Mouse (Mus musculus) neural tube, embryonic 11.5 days (tissue): ENCODE measurements at regions not wholly inside any gene's neighbourhood (a gene's known extent, or its start where the extent isn't known, plus 50 kb on each side); places are given as distances from the start of the nearest gene placed in this dataset.

Source experiments
- ATAC-seq: fragments of 200-750 bp; cut with Nextera tagmentation; 2 replicates; pipeline ENCODE4 v1.8.0; 2017; ENCODE audit warnings: moderate number of reproducible peaks, mild to moderate bottlenecking, moderate TSS enrichment, moderate library complexity; ENCODE audit not compliant: insufficient read depth, low FRiP score, low TSS enrichment
- DNase-seq: peaks from one replicate; pipeline ENCODE4 v3.0.0-alpha.2; 2015; ENCODE audit warnings: low spot score
- H3K27ac ChIP-seq: fragments of 300-500 bp; sonication (generic); 2 replicates; pipeline ENCODE4 v1.5.1; 2014; ENCODE audit warnings: low read depth, mild to moderate bottlenecking, low read length
- H3K27me3 ChIP-seq: fragments of 300-500 bp; sonication (generic); 2 replicates; pipeline ENCODE4 v1.6.1; 2014; ENCODE audit warnings: mild to moderate bottlenecking, low read length, mixed read lengths; ENCODE audit not compliant: control insufficient read depth, insufficient read depth
- H3K36me3 ChIP-seq: fragments of 300-500 bp; sonication (generic); 2 replicates; pipeline ENCODE4 v1.6.1; 2014; ENCODE audit warnings: mild to moderate bottlenecking, low read length, moderate library complexity, mixed read lengths; ENCODE audit not compliant: control insufficient read depth, insufficient read depth
- H3K4me1 ChIP-seq: fragments of 300-500 bp; sonication (generic); 2 replicates; pipeline ENCODE4 v1.6.1; 2014; ENCODE audit warnings: low read length, mixed read lengths; ENCODE audit not compliant: control insufficient read depth, insufficient read depth
- H3K4me2 ChIP-seq: fragments of 300-500 bp; sonication (generic); 2 replicates; pipeline ENCODE4 v1.6.1; 2014; ENCODE audit warnings: low read depth, mild to moderate bottlenecking, moderate library complexity
- H3K4me3 ChIP-seq: fragments of 300-500 bp; sonication (generic); 2 replicates; pipeline ENCODE4 v1.5.1; 2014; ENCODE audit warnings: low read depth, low read length
- H3K9ac ChIP-seq: fragments of 300-500 bp; sonication (generic); 2 replicates; pipeline ENCODE4 v1.6.1; 2014; ENCODE audit warnings: mild to moderate bottlenecking, low read length
- H3K9me3 ChIP-seq: fragments of 300-500 bp; sonication (generic); 2 replicates; pipeline ENCODE4 v1.6.1; 2016; ENCODE audit warnings: low read length; ENCODE audit not compliant: control insufficient read depth
- WGBS: fragments of 180-500 bp; shearing (Covaris S2); extraction: QIAGEN DNeasy Blood & Tissue Kit; methylation state at CpG from one replicate; pipeline ENCODE4 v1.1.7; 2014; 5-methylcytosine and 5-hydroxymethylcytosine counted together

DNA sequence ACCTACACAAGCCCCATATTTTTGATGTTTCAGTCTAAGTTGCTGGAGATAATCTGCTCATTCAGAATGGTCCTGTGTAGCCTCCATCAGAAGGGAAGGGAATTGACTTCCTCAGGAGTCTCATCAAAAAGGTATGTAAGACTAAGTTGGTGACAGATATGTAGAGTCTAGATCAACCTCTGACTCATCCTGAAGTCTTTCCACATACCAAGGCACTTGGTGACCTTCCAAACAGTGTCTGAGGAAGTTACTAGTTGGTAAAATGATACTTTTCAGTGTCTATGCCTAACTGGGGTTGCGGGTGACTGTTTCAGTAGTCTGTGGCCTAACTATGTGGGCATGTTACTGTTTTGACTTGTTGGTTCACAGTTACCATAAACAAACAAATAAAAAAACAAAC, 133.0 kb upstream of the Plcb4 start:
- ATAC-seq (no peak), DNase-seq (no peak)
- Histone ChIP-seq H3K4me1 (no peaks in the 10 kb centered on the region), H3K4me2 (no peak overlapping the region), H3K9me3 (no peaks in the 10 kb centered on the region), H3K36me3 (no peaks in the 10 kb centered on the region), H3K4me3 (no peak overlapping the region), H3K27ac (no peak overlapping the region), H3K27me3 (no peaks in the 10 kb centered on the region), H3K9ac (no peak overlapping the region)
- 94% methylated on average over 1 of the region's 1 CpGs for WGBS

DNA sequence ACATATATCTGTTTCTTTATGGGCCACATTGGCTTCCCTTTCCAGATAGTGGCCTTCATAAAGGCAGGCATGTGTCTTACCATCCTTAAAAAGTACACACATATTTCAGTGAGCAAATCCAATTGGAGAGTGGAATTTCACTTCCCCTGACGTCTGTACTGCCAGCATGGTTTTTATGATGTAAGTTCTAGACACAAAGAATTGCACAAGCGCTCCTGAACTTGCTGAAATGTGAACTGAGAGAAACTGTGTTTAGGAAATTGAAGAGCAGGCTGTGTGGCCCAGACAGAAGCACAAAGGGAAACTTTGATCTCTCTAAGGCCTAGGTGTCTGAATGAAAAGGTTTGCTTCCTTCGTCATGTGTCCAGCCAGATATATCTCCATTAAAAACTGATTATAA, 129.2 kb upstream of the Plcb4 start:
- DNase-seq (no peak), ATAC-seq (no peak)
- Histone ChIP-seq H3K4me2 (no peak overlapping the region), H3K9ac (no peak overlapping the region), H3K4me3 (no peak overlapping the region), H3K36me3 (no peaks in the 10 kb centered on the region), H3K27me3 (no peaks in the 10 kb centered on the region), H3K27ac (no peak overlapping the region), H3K4me1 (no peaks in the 10 kb centered on the region), H3K9me3 (no peaks in the 10 kb centered on the region)
- WGBS: 85% methylated on average over 3 of the region's 3 CpGs

GRCm38 (mm10) chr2:135536303-135536871, 122.4 kb upstream of the Plcb4 start:
- 73% methylated on average over 11 of the region's 11 CpGs for WGBS
- no peaks in the 10 kb centered on the region for H3K36me3 ChIP-seq
- no peaks in the 10 kb centered on the region for H3K27me3 ChIP-seq
- no peaks in the 10 kb centered on the region for H3K4me1 ChIP-seq
- no peak overlapping the region for H3K4me2 ChIP-seq
- no peak overlapping the region for H3K9ac ChIP-seq
- DNase-seq (no peak), ATAC-seq (no peak)
- H3K9me3 ChIP-seq: no peaks in the 10 kb centered on the region
- no peak overlapping the region for H3K27ac ChIP-seq
- no peak overlapping the region for H3K4me3 ChIP-seq

DNA sequence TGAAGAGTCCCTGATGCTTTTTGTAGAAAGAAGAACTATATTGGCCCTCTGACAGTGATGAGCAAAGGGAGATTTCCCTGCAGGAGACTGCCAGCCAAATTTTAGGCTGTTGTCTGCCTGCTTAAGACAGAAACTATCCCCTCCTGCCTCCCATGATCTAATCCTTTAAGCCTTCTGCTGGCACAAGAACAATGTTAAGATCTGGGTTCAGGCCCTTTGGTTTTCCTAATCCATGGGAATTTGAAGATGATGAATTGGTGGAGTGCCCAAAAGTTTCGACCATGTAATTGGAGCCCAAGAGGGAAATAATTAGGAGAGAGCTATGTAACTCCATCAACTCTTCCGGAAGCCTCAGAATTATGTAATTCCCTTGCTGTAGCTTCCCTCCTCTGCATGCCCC, 120.8 kb upstream of the Plcb4 start:
- Histone ChIP-seq H3K4me3 (no peak overlapping the region), H3K9me3 (no peaks in the 10 kb centered on the region), H3K27me3 (no peaks in the 10 kb centered on the region), H3K4me1 (no peaks in the 10 kb centered on the region), H3K36me3 (no peaks in the 10 kb centered on the region), H3K27ac (no peak overlapping the region), H3K9ac (no peak overlapping the region), H3K4me2 (no peak overlapping the region)
- ATAC-seq (no peak), DNase-seq (no peak)
- 80% methylated on average over 2 of the region's 2 CpGs for WGBS

DNA sequence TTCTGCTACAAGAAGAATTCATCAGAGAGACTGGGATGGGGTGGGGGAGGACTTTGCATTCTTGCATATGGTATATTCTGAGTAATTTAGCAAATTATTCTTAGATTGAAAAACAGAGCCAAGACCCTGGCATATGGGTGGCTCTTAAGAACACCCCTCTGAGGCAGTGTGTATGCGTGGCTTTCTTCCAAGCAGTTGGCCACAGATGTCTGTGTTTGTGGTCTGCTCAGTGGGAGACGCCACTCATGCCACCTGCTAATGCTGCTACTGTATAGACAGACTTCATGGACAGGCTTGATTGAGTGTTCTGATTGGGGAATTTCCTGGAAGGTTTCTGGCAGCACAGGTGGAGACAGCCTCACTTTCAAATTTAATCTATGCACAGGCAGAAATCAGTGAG, 117.8 kb upstream of the Plcb4 start:
- WGBS: 76% methylated on average over 2 of the region's 2 CpGs
- H3K27me3 ChIP-seq: no peaks in the 10 kb centered on the region
- DNase-seq (no peak), ATAC-seq (no peak)
- H3K27ac ChIP-seq: no peak overlapping the region
- H3K9ac ChIP-seq: no peak overlapping the region
- no peak overlapping the region for H3K4me2 ChIP-seq
- no peaks in the 10 kb centered on the region for H3K36me3 ChIP-seq
- no peak overlapping the region for H3K4me3 ChIP-seq
- H3K9me3 ChIP-seq: no peaks in the 10 kb centered on the region
- no peaks in the 10 kb centered on the region for H3K4me1 ChIP-seq

- Histone ChIP-seq H3K27ac (no peak overlapping the region), H3K4me1 (no peaks in the 10 kb centered on the region), H3K9me3 (no peaks in the 10 kb centered on the region), H3K36me3 (no peaks in the 10 kb centered on the region), H3K9ac (no peak overlapping the region), H3K4me2 (no peak overlapping the region), H3K4me3 (no peak overlapping the region), H3K27me3 (no peaks in the 10 kb centered on the region)
- DNase-seq (no peak), ATAC-seq (no peak)
Measured at GRCm38 (mm10) chr2:135541930-135542329, 116.9 kb upstream of the Plcb4 start.

DNA sequence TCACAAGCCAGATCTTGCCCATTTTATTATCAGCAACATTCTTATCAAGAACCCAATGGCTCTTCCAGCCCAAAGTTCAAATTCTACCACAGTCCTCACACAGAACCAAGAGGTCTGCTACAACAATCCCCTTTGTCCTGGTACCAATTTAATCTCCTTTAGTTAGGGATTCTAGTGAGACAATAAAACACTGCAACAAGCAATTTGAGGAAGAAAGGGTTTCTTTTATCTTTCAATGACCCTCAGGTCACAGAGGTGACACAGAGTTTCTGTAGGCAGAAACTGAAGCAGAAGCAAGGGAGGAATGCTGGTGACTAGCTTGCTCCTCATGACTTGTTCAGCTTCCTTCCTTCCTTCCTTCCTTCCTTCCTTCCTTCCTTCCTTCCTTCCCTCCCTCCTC, 113.9 kb upstream of the Plcb4 start:
- Histone ChIP-seq H3K9me3 (no peaks in the 10 kb centered on the region), H3K9ac (no peak overlapping the region), H3K27ac (no peak overlapping the region), H3K36me3 (no peaks in the 10 kb centered on the region), H3K4me1 (no peaks in the 10 kb centered on the region), H3K4me2 (no peak overlapping the region), H3K27me3 (no peaks in the 10 kb centered on the region), H3K4me3 (no peak overlapping the region)
- no peak for DNase-seq
- ATAC-seq: no peak

DNA sequence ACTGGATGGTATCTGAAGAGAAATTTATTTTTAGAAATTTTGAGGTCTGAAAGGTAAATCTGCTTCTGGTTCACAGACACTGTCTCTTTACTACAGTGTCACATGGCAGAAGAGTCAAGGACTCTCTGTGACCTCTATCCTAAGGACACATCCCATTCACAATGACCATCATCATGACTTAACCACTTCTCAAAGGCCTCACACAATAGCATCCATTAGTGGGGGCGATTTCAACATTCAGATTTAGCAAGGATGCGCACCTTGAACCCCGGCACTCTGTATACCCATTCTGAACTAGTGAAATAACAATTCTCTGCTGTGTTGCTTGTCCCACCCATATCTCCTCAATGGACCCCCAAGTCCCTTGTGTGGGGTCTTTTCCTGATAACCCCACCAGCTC, 110.8 kb upstream of the Plcb4 start:
- H3K27me3 ChIP-seq: no peaks in the 10 kb centered on the region
- no peak for ATAC-seq
- H3K4me2 ChIP-seq: no peak overlapping the region
- no peaks in the 10 kb centered on the region for H3K4me1 ChIP-seq
- H3K4me3 ChIP-seq: no peak overlapping the region
- H3K27ac ChIP-seq: no peak overlapping the region
- H3K36me3 ChIP-seq: no peaks in the 10 kb centered on the region
- H3K9me3 ChIP-seq: no peaks in the 10 kb centered on the region
- H3K9ac ChIP-seq: no peak overlapping the region
- 90% methylated on average over 3 of the region's 3 CpGs for WGBS
- no peak for DNase-seq

- ATAC-seq: no peak
- Histone ChIP-seq H3K4me2 (no peak overlapping the region), H3K27me3 (no peaks in the 10 kb centered on the region), H3K9me3 (no peaks in the 10 kb centered on the region), H3K27ac (no peak overlapping the region), H3K36me3 (no peaks in the 10 kb centered on the region), H3K4me1 (no peaks in the 10 kb centered on the region), H3K9ac (no peak overlapping the region), H3K4me3 (no peak overlapping the region)
- WGBS: 68% methylated on average over 3 of the region's 3 CpGs
- no peak for DNase-seq
Measured at GRCm38 (mm10) chr2:135553031-135553430, 105.8 kb upstream of the Plcb4 start.
